Mouse (Mus musculus) E14TG2a.4 (cell line): ENCODE measurements around the gene Atn1.

ENCODE experiments used
- H3K27me3 ChIP-seq: 2 replicates; pipeline ENCODE4 v1.6.1; 2014; ENCODE audit warnings: low read length, control low read depth; ENCODE audit not compliant: insufficient read depth
- H3K36me3 ChIP-seq: 2 replicates; pipeline ENCODE4 v1.6.1; 2014; ENCODE audit warnings: low read length, control low read depth; ENCODE audit not compliant: insufficient read depth
- H3K4me1 ChIP-seq: replicated peaks from 2 replicates; pipeline ENCODE4 v1.6.1; 2014; ENCODE audit warnings: low read depth, low read length, control low read depth
- H3K4me3 ChIP-seq: replicated peaks from 2 replicates; pipeline ENCODE4 v1.5.1; 2014; ENCODE audit warnings: mild to moderate bottlenecking, low read length
- H3K9me3 ChIP-seq: 2 replicates; pipeline ENCODE4 v1.6.1; 2014; ENCODE audit warnings: low read length, control low read depth
- CTCF ChIP-seq: conservative IDR thresholded peaks from 2 replicates; pipeline ENCODE4 v1.5.1; 2014; ENCODE audit warnings: low read length
- NANOG ChIP-seq: IDR thresholded peaks from 2 replicates; pipeline ENCODE4 v1.6.1; 2014; ENCODE audit warnings: borderline replicate concordance, low read length, mixed read lengths
- POU5F1 ChIP-seq: IDR thresholded peaks from 2 replicates; pipeline ENCODE4 v1.6.1; 2014; ENCODE audit warnings: low read length, borderline replicate concordance

Gene Atn1

GRCm38 (mm10) chr6:124701338-124701737 is 55.0 kb downstream of the Atn1 start:
- TF ChIP-seq POU5F1 (no peak), CTCF (no peak), NANOG (no peak)
- H3K9me3 ChIP-seq, result no peaks in the 10 kb centered on the region
- no peak overlapping the region for H3K4me3 ChIP-seq
- no peaks in the 10 kb centered on the region for H3K27me3 ChIP-seq
- H3K4me1 ChIP-seq, result peaks cover 76% of the 10 kb centered on the region
- peaks cover 92% of the 10 kb centered on the region for H3K36me3 ChIP-seq

- no peak for TF ChIP-seq POU5F1
- no peak for TF ChIP-seq CTCF
- no peak for TF ChIP-seq NANOG
- Histone ChIP-seq H3K9me3 (no peaks in the 10 kb centered on the region), H3K4me1 (peaks cover 65% of the 10 kb centered on the region), H3K27me3 (no peaks in the 10 kb centered on the region), H3K36me3 (peaks cover 87% of the 10 kb centered on the region), H3K4me3 (no peak overlapping the region)
These were observed 56.2 kb downstream of the Atn1 start for GRCm38 (mm10) chr6:124699962-124700610.

DNA sequence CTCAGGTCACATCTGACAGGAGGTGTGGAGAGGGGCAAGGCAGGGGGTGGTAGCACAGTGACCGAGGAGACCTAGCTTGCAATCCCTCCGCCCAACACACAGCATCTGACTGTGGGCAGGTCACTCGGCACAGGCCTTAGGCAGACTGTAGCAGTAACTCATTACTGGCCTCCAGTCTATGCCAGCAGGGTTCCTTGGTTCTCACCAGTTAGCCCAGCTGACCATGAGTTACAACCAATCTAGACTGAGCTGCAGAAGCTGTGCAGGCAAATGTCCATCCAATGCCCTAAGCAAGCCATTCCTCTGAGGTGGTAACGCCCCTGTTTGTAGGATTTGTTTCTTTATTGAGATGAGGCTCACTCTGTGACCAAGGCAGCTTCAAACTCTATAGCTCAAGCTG is 57.0 kb downstream of the Atn1 start:
- H3K9me3 ChIP-seq, result no peaks in the 10 kb centered on the region
- no peaks in the 10 kb centered on the region for H3K27me3 ChIP-seq
- TF ChIP-seq POU5F1, result no peak
- TF ChIP-seq NANOG, result no peak
- TF ChIP-seq CTCF, result no peak
- H3K36me3 ChIP-seq, result peaks cover 85% of the 10 kb centered on the region
- peaks cover 63% of the 10 kb centered on the region for H3K4me1 ChIP-seq
- H3K4me3 ChIP-seq, result no peak overlapping the region

DNA sequence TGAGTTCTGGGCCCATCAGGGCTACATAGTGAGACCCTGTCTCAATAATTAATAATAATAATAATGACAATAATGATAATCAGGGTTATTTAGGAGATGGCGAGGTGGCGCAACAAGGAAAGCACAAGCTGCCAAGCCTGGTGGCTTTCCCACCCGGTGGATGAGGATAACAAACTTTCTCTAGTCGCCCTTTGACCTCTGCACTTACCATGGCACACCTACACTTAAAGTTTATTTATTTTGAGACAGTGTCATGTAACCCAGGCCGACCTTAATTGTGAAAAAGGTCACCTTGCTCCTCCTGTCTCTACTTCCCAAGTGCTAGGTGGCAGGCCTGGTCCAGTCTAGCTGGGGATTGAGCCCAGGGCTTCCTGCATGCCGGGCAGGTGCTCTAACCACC is 57.6 kb downstream of the Atn1 start:
- H3K4me3 ChIP-seq, result no peak overlapping the region
- peaks cover 82% of the 10 kb centered on the region for H3K36me3 ChIP-seq
- H3K27me3 ChIP-seq, result no peaks in the 10 kb centered on the region
- TF ChIP-seq POU5F1 (no peak), CTCF (no peak), NANOG (no peak)
- H3K9me3 ChIP-seq, result no peaks in the 10 kb centered on the region
- H3K4me1 ChIP-seq, result peaks cover 64% of the 10 kb centered on the region

- Histone ChIP-seq H3K36me3 (peaks cover 60% of the 10 kb centered on the region), H3K9me3 (no peaks in the 10 kb centered on the region)
- TF ChIP-seq NANOG, result no peak
- no peak for TF ChIP-seq POU5F1
- TF ChIP-seq CTCF, result no peak
These were observed 59.7 kb downstream of the Atn1 start for GRCm38 (mm10) chr6:124696441-124697150.

GRCm38 (mm10) chr6:124694166-124694955 is 62.0 kb downstream of the Atn1 start:
- TF ChIP-seq NANOG (no peak), POU5F1 (no peak), CTCF (no peak)
- Histone ChIP-seq H3K9me3 (no peaks in the 10 kb centered on the region), H3K4me3 (no peak overlapping the region)

More at GRCm38 (mm10) chr6:124696441-124697150, 59.7 kb downstream of the Atn1 start:
- no peak overlapping the region for H3K4me3 ChIP-seq
- H3K4me1 ChIP-seq, result peaks cover 54% of the 10 kb centered on the region
- H3K27me3 ChIP-seq, result no peaks in the 10 kb centered on the region

DNA sequence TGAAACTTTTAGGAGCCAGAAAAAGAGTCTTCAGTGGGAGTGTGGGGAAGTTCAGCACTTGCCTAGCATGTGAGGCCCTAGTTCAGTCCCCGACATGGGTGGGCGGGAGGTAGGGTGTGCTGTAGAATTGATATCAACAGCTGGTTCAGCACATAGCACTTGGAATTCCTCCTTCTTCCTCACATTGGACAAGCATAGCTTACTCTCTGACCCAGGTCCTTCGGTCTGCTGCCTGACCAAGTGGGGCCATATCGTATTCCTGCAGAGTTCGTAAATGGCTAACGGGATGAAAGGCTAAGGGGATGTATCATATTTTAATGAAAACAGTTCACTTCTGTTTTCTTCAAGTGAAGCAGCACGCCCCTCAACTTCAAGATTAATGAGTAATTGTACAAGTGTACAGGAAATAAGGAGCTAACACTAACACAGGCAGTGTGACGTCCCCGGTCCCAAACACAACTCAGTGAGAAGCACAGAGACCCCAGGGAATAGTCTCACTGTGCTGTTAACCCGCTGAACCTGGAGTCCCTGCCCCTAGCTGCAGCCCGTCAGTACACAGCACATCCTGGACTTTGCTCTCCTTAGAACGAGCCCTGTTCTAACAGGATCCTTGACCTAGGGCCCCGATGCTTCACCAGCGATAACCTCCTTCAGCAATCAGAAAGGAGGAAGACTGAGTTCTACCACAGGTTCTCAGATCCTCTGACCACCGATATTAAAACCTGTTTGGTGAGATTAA is 62.9 kb downstream of the Atn1 start:
- Histone ChIP-seq H3K4me1 (peaks cover 33% of the 10 kb centered on the region), H3K4me3 (no peak overlapping the region), H3K9me3 (no peaks in the 10 kb centered on the region), H3K36me3 (peaks cover 28% of the 10 kb centered on the region), H3K27me3 (no peaks in the 10 kb centered on the region)
- no peak for TF ChIP-seq POU5F1
- TF ChIP-seq CTCF, result no peak
- TF ChIP-seq NANOG, result no peak

More at GRCm38 (mm10) chr6:124694166-124694955, 62.0 kb downstream of the Atn1 start:
- H3K27me3 ChIP-seq, result no peaks in the 10 kb centered on the region
- peaks cover 35% of the 10 kb centered on the region for H3K4me1 ChIP-seq
- peaks cover 38% of the 10 kb centered on the region for H3K36me3 ChIP-seq
